ENCODE assay signal across 32 mouse cellular contexts in genomic region chr5:56394021-56394420, GRCm38 (mm10).
"Had no signal": no experiment of that assay in that cellular context is flagged by ENCODE, and none has a peak within 500 bp of the region (broad histone marks: within the 10 kb centered on the region; RNA-seq: fewer than 3 reads in every experiment).

No protein-coding gene starts in this region.

- H3K4me3 ChIP-seq: limb, embryonic 10.5 days; limb, embryonic 12.5 days; limb, embryonic 13.5 days; limb, embryonic 15.5 days; liver, embryonic 12.5 days; liver, embryonic 13.5 days; liver, embryonic 15.5 days; lung, embryonic 15.5 days; megakaryocyte, embryonic 14.5 days; midbrain, embryonic 10.5 days; midbrain, embryonic 12.5 days; midbrain, embryonic 13.5 days; midbrain, embryonic 15.5 days; myocyte; neural tube, embryonic 12.5 days had no signal

- H3K27me3 ChIP-seq: limb, embryonic 12.5 days; limb, embryonic 13.5 days; limb, embryonic 15.5 days; liver, embryonic 12.5 days; liver, embryonic 13.5 days; liver, embryonic 15.5 days; lung, embryonic 15.5 days; megakaryocyte, embryonic 14.5 days; midbrain, embryonic 12.5 days; midbrain, embryonic 13.5 days; midbrain, embryonic 15.5 days; neural tube, embryonic 12.5 days had no signal

- H3K4me2 ChIP-seq: limb, embryonic 12.5 days; limb, embryonic 13.5 days; limb, embryonic 15.5 days; liver, embryonic 11.5 days; liver, embryonic 12.5 days; liver, embryonic 13.5 days; liver, embryonic 15.5 days; lung, embryonic 14.5 days; lung, embryonic 15.5 days; midbrain, embryonic 11.5 days; midbrain, embryonic 12.5 days; midbrain, embryonic 13.5 days; midbrain, embryonic 15.5 days; neural tube, embryonic 12.5 days had no signal

- H3K9me3 ChIP-seq: limb, embryonic 10.5 days; limb, embryonic 12.5 days; limb, embryonic 13.5 days; limb, embryonic 15.5 days; liver, embryonic 12.5 days; liver, embryonic 13.5 days; liver, embryonic 15.5 days; lung, embryonic 15.5 days; megakaryocyte, embryonic 14.5 days; midbrain, embryonic 10.5 days; midbrain, embryonic 12.5 days; midbrain, embryonic 13.5 days; midbrain, embryonic 15.5 days; neural tube, embryonic 12.5 days had no signal

- H3K36me3 ChIP-seq: limb, embryonic 10.5 days; limb, embryonic 12.5 days; limb, embryonic 13.5 days; limb, embryonic 15.5 days; liver, embryonic 12.5 days; liver, embryonic 13.5 days; liver, embryonic 15.5 days; lung, embryonic 15.5 days; midbrain, embryonic 10.5 days; midbrain, embryonic 12.5 days; midbrain, embryonic 13.5 days; midbrain, embryonic 15.5 days; neural tube, embryonic 12.5 days had no signal

- H3K9ac ChIP-seq: limb, embryonic 12.5 days; limb, embryonic 13.5 days; limb, embryonic 15.5 days; liver, embryonic 12.5 days; liver, embryonic 13.5 days; liver, embryonic 14.5 days; liver, embryonic 15.5 days; liver, postnatal 0 days; lung, embryonic 14.5 days; lung, embryonic 15.5 days; midbrain, embryonic 12.5 days; midbrain, embryonic 13.5 days; midbrain, embryonic 15.5 days; neural tube, embryonic 12.5 days had no signal

- ATAC-seq: liver, embryonic 12.5 days; liver, postnatal 0 days; lung, postnatal 0 days; midbrain, embryonic 13.5 days; midbrain, embryonic 15.5 days; midbrain, embryonic 16.5 days had no signal

- H3K4me1 ChIP-seq: limb, embryonic 10.5 days; limb, embryonic 12.5 days; limb, embryonic 13.5 days; limb, embryonic 15.5 days; liver, embryonic 12.5 days; liver, embryonic 13.5 days; liver, embryonic 15.5 days; lung, embryonic 15.5 days; megakaryocyte, embryonic 14.5 days; midbrain, embryonic 10.5 days; midbrain, embryonic 12.5 days; midbrain, embryonic 13.5 days; midbrain, embryonic 15.5 days; neural tube, embryonic 12.5 days had no signal

- DNase-seq: left cerebral cortex, postnatal 4 days; liver; liver, embryonic 13.5 days; liver, postnatal 0 days; lung, adult 18-20 months; lung, adult 2 months; lung, embryonic 14.5 days; lung, postnatal 10 days; lung, postnatal 14 days; lung, postnatal 36 days; lung, postnatal 4 days; midbrain, embryonic 14.5 days had no signal

- H3K27ac ChIP-seq: limb, embryonic 10.5 days; limb, embryonic 12.5 days; limb, embryonic 13.5 days; limb, embryonic 15.5 days; liver, embryonic 12.5 days; liver, embryonic 13.5 days; liver, embryonic 14.5 days; liver, embryonic 15.5 days; lung, embryonic 15.5 days; macrophage; midbrain, embryonic 10.5 days; midbrain, embryonic 12.5 days; midbrain, embryonic 13.5 days; midbrain, embryonic 15.5 days; neural tube, embryonic 12.5 days had no signal
